Mouse (Mus musculus): Measurements from ENCODE around the gene Mboat2.

Gene Mboat2

GRCm38 (mm10) chr12:24860436-24860835, 29.8 kb downstream of the Mboat2 start:
- no peak for DNase-seq (ENCODE audit: low spot score in 2 of 2)

GRCm38 (mm10) chr12:24863762-24864161, 33.1 kb downstream of the Mboat2 start:
- no peak for DNase-seq (ENCODE audit: low spot score in 2 of 2)

DNA sequence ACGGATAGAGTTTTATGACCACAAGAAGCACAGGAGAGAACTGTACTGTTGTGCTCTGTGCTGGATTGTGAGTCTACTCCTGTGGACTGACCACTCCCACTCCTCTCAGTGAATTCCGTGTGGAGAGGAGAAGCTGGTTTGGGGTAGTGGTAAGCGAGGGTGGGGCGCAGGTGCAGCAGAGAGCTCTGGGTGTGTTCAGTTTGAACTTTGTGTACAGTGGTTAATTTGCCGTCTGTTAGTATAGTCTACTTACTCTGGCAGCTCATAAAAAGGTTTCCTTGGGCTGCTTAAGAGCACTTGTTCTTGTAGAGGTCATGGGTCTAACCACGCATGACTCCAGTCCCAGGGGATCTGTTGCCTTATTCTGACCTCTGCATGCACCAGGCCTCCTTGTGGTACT, 36.0 kb downstream of the Mboat2 start:
- DNase-seq (ENCODE audit: low spot score in 2 of 2) = no peak

DNA sequence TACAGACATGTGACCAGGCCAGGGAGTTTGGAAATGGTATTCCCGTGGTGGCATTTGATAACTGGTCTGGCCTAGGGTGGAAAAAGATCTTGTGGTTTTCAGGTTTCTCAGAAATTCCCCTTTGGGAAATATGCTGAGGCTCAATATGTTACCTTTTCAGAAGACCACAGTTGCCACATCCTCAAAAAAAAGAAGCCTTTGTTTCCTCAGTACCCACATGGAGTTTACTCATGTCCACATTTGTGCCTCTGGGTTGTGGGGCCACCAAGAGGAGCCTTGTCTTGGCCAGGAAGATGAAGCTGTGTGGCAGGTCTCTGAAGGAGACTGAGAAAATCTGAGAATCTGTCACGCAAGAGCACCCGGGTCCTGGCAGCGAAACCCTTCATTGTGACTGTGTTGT, 38.0 kb downstream of the Mboat2 start:
- no peak for DNase-seq (ENCODE audit: low spot score in 2 of 2)

GRCm38 (mm10) chr12:24869231-24869630, 38.6 kb downstream of the Mboat2 start:
- no peak for DNase-seq (ENCODE audit: low spot score in 2 of 2)

DNA sequence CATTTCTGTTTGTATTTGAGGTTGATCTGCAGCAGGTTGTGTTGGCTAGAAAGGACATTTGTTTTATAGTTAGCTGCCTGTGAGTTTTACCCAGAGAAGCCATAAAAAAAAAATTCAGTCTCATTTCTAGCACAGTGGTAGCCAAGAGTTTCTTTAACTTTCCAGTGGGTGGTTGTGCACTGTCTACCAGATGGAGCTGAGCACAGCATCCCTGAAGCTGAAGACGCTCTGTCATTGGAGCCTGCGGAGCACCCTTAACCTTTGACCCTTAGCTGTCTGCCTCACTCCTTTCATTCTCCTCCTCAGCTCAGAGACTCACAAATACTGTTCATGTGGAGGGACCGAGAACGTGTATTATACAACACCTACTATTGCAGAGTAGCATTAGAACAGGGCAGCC, 40.2 kb downstream of the Mboat2 start:
- no peak for DNase-seq (ENCODE audit: low spot score in 2 of 2)

- no peak for DNase-seq (ENCODE audit: low spot score in 2 of 2)
Observed at GRCm38 (mm10) chr12:24872264-24872663, 41.6 kb downstream of the Mboat2 start.

GRCm38 (mm10) chr12:24872689-24873088, 42.0 kb downstream of the Mboat2 start:
- DNase-seq (ENCODE audit: low spot score in 2 of 2) = no peak

GRCm38 (mm10) chr12:24875908-24876307, 45.2 kb downstream of the Mboat2 start:
- DNase-seq (ENCODE audit: low spot score in 2 of 2) = no peak

- DNase-seq (ENCODE audit: low spot score in 2 of 2) = no peak
Observed at GRCm38 (mm10) chr12:24877231-24877630, 46.6 kb downstream of the Mboat2 start.

- DNase-seq (ENCODE audit: low spot score in 2 of 2) = no peak
Observed at GRCm38 (mm10) chr12:24878090-24878489, 47.4 kb downstream of the Mboat2 start.

GRCm38 (mm10) chr12:24878735-24879362, 48.2 kb downstream of the Mboat2 start:
- no peak for DNase-seq (ENCODE audit: low spot score in 2 of 2)

DNA sequence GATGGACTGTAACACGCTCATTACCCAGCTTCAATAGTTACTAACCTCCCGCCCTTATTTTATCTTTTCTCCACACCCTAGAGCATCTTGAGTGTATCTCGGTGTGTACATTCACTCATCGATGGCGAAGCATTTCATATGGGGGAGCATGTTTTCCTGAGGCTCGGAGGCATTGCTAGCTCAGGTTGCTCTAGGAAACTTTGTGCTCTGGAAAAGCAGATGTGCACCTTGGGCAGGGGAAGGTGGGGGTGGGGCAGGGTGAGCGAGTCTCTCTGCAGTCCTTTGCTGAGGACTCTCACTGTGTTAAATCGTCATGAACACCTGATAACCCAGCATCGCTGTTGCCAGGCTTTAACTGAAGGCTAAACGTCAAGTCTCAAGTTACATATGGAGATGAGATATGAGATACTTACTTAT, 48.9 kb downstream of the Mboat2 start:
- no peak for DNase-seq (ENCODE audit: low spot score in 2 of 2)

DNA sequence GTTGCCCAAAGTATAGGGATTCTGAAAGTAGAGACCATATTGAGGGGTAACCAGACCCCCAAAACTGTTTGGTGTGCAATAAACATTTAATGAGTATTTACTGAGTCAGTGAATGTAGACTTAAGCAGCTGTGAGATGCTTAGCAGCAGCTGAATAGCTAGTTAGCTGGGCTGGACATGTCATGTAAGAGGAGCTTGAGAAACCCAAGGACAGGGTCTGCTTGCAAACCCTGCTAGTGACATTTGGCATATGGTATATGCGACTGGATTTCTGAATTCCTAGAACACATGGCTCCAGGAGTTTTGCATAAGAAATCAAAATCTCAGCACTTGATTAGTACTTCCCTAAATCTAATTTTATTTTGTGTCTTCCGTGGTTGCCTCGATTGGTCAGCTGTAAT, 52.6 kb downstream of the Mboat2 start:
- no peak for DNase-seq (ENCODE audit: low spot score in 2 of 2)

- no peak for DNase-seq (ENCODE audit: low spot score in 2 of 2)
Observed at GRCm38 (mm10) chr12:24886800-24887199, 56.1 kb downstream of the Mboat2 start.

- DNase-seq (ENCODE audit: low spot score in 2 of 2) = no peak
Observed at GRCm38 (mm10) chr12:24889371-24890051, 58.8 kb downstream of the Mboat2 start.

DNA sequence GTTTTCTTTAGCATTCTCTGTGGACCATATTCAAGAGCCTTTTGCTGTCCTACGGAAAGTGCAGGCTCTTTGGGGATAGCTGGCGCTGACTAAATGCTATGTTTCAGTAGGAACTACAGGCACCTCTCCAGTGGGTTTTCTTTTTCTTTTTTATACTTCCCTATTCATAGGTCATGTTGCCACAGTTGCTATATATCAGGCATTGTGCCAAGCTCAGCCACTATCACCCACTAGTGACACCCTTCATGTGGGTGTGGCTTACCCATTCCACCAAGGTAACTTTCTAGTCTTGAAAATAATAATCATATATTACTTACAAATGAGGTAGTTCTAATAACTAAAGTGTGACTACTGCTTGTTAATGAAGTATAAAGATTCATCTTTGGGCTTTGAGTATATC, 59.5 kb downstream of the Mboat2 start:
- DNase-seq (ENCODE audit: low spot score in 2 of 2) = no peak

DNA sequence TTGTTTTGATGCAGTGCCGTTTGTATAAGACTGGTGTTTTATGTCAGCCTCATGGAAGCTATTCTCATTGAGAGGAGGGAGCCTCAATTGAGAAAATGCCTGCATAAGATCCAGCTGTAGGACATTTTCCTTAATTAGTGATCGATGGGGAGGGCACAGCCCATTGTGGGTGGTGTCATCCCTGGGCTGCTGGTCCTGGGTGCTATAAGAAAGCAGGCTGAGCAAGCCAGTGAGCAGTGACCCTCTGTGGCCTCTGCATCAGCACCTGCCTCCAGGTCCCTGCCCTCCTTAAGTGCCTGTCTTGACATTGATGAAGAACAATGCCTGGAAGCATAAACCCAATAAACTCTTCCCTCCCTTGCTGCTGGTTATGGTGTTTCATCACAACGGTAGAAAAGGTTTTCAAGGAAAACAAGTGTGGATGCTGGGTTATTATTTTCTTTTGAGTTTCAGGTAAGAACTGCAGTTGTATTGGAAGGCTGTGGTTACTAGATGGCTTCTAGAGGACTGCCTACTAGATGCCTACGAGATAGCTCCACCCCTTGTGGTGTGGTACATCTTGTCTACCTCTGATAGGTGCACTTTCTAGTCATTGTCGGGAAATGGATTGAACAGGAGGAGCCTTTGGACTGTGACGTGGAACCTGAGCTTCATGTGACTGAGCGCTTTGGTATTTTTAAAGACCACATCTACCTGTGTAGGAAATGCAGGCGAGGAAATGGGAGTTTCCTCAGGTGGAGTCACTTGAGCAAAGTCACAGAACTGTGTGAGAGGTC, 60.2 kb downstream of the Mboat2 start:
- no peak for DNase-seq (ENCODE audit: low spot score in 2 of 2)

DNA sequence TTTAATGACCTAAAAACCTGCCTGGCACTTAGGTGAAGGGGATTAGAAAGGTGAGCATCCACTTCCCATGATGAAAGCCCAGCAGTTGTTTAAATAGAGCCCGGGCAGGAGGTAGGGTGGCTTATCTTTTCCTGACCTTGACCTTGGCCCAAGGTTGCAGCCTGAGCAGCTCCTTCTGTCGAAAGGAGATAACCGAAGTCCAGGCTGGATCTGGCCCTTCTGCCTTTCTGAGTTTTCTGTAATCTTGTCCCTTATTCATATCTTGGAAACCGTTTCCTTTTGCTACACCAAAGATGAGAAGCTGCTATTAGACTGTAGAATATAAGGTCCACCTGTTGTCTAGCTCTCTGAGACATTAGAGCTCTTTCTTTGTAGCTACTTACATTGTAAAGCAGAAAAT, 61.9 kb downstream of the Mboat2 start:
- no peak for DNase-seq (ENCODE audit: low spot score in 2 of 2)

DNA sequence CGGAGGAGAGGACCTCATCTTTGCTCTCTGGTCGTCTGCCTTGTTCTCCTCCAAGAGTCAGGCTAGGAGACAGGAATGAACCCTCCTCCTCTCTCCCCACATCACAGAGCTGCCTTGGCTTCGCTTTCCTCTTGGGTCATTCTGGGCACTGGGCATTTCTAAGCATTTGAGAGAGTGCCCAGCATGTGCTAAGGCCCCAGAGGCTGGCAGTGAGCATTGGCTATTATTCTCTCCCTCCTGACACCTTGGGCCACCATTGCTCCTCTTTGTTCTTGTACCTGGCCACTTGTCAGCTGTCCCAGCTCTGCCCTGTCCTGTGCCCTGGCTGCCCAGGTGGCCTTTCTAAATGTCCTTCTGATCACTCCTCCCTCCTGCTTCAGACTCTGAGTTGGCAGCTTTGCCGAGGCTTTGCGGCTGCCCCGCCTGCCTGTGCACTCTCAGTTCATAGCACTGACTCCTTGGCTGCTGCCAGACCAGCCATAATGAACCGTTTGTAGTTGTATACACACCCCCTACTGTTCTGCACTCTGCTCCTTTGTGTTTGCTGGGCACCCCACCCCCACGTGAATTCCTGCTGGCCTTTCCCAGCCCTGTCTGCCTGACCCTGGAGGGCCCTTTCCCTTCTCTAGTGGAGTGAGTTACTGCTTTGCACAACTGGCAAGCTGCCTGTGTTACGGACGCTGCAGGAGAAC, 63.2 kb downstream of the Mboat2 start:
- peak in 1 of 2 experiments; percentile 27 for DNase-seq (ENCODE audit: low spot score in 2 of 2)

DNA sequence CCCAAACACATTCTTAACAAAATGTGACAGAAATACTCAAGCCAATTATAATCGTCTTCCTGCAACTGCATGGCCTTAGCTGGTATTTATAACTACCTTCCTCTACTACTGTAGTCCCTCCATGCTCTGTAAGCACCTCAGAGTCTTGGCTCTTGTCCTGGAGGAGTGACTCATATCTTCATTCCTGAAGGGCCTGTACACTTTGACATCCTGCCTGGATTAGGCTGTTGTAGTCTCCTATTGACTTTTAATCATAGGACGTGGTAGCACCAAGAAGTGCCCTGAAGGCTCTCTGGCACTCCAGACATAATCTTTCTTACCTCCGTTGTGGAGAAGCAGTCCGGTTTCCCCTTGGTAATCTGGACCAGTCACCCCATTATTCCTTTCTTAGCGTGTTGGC, 64.7 kb downstream of the Mboat2 start:
- DNase-seq (ENCODE audit: low spot score in 2 of 2) = no peak

- no peak for DNase-seq (ENCODE audit: low spot score in 2 of 2)
Observed at GRCm38 (mm10) chr12:24897354-24897753, 66.7 kb downstream of the Mboat2 start.
